Mouse (Mus musculus): ENCODE measurements around the gene Lbx2. TPM values are rescaled to one million over a fixed set of nuclear protein-coding genes. Genes with fewer than 3 reads are reported as not detected.

Gene Lbx2
- polyA plus RNA-seq (2016; fragmentation: Nextera tagmentation; extraction: Ambion mirVana): 0.45 and 0.59 TPM in 2 replicates

GRCm38 (mm10) chr6:83086121-83087035 lies at the start of gene Lbx2:
Lbx2 (plus strand) TSS chr6:83086367.
- DNase-seq (ENCODE audit: low spot score): peak; percentile 49
- H3K4me1 ChIP-seq: peaks cover 47% of the 10 kb centered on the region
- no peaks in the 10 kb centered on the region for H3K9me3 ChIP-seq
- peaks cover 16% of the 10 kb centered on the region for H3K36me3 ChIP-seq (replicated peaks)
- H3K27ac ChIP-seq (replicated peaks): no peak within 1 kb of the TSS
- 2% methylated on average over 42 of the region's 42 CpGs for WGBS
- H3K27me3 ChIP-seq (replicated peaks; ENCODE audit: low read depth, poor library complexity, severe bottlenecking): peaks cover 97% of the 10 kb centered on the region
- H3K4me3 ChIP-seq: peak within 1 kb of the TSS; percentile 49

- Histone ChIP-seq H3K4me3 (no peak overlapping the region), H3K4me1 (peaks cover 44% of the 10 kb centered on the region), H3K27me3 (replicated peaks; ENCODE audit: low read depth, poor library complexity, severe bottlenecking) (peaks cover 53% of the 10 kb centered on the region), H3K36me3 (replicated peaks) (no peaks in the 10 kb centered on the region), H3K9me3 (no peaks in the 10 kb centered on the region), H3K27ac (replicated peaks) (no peak overlapping the region)
- 82% methylated on average over 8 of the region's 8 CpGs for WGBS
- no peak for DNase-seq (ENCODE audit: low spot score)
Measured at GRCm38 (mm10) chr6:83037188-83037587, 49.0 kb upstream of the Lbx2 start.

- peaks cover 47% of the 10 kb centered on the region for H3K27me3 ChIP-seq (replicated peaks; ENCODE audit: low read depth, poor library complexity, severe bottlenecking)
- 10% methylated on average over 24 of the region's 24 CpGs for WGBS
- H3K4me3 ChIP-seq: peak overlapping the region; percentile 48
- DNase-seq (ENCODE audit: low spot score): peak; percentile 90
- H3K4me1 ChIP-seq: peaks cover 31% of the 10 kb centered on the region
- no peaks in the 10 kb centered on the region for H3K36me3 ChIP-seq (replicated peaks)
- peak overlapping the region; percentile 68; the same call in 1 of the 2 replicates for H3K27ac ChIP-seq (replicated peaks)
- H3K9me3 ChIP-seq: no peaks in the 10 kb centered on the region
Measured at GRCm38 (mm10) chr6:83038496-83039012, 47.6 kb upstream of the Lbx2 start.

GRCm38 (mm10) chr6:83040601-83041000 lies 45.6 kb upstream of the Lbx2 start:
- H3K4me1 ChIP-seq: peaks cover 23% of the 10 kb centered on the region
- peaks cover 33% of the 10 kb centered on the region for H3K27me3 ChIP-seq (replicated peaks; ENCODE audit: low read depth, poor library complexity, severe bottlenecking)
- H3K36me3 ChIP-seq (replicated peaks): no peaks in the 10 kb centered on the region
- H3K9me3 ChIP-seq: no peaks in the 10 kb centered on the region
- 77% methylated on average over 5 of the region's 5 CpGs for WGBS
- no peak overlapping the region for H3K4me3 ChIP-seq
- no peak for DNase-seq (ENCODE audit: low spot score)
- no peak overlapping the region for H3K27ac ChIP-seq (replicated peaks)

GRCm38 (mm10) chr6:83043561-83043960 lies 42.6 kb upstream of the Lbx2 start:
- Histone ChIP-seq H3K36me3 (replicated peaks) (no peaks in the 10 kb centered on the region), H3K9me3 (no peaks in the 10 kb centered on the region), H3K4me1 (peaks cover 18% of the 10 kb centered on the region), H3K27ac (replicated peaks) (no peak overlapping the region), H3K4me3 (no peak overlapping the region), H3K27me3 (replicated peaks; ENCODE audit: low read depth, poor library complexity, severe bottlenecking) (peaks cover 4% of the 10 kb centered on the region; the same call in 1 of the 2 replicates)
- no peak for DNase-seq (ENCODE audit: low spot score)
- WGBS: 64% methylated on average over 6 of the region's 6 CpGs

GRCm38 (mm10) chr6:83043993-83044392 lies 42.2 kb upstream of the Lbx2 start:
- H3K4me1 ChIP-seq: peaks cover 14% of the 10 kb centered on the region; the same call in 1 of the 2 replicates
- H3K9me3 ChIP-seq: no peaks in the 10 kb centered on the region
- peaks cover 4% of the 10 kb centered on the region; the same call in 1 of the 2 replicates for H3K27me3 ChIP-seq (replicated peaks; ENCODE audit: low read depth, poor library complexity, severe bottlenecking)
- DNase-seq (ENCODE audit: low spot score): no peak
- H3K27ac ChIP-seq (replicated peaks): no peak overlapping the region
- whole genome bisulfite sequencing: 85% methylated on average over 5 of the region's 5 CpGs
- no peak overlapping the region for H3K4me3 ChIP-seq
- H3K36me3 ChIP-seq (replicated peaks): no peaks in the 10 kb centered on the region

GRCm38 (mm10) chr6:83044742-83045141 lies 41.4 kb upstream of the Lbx2 start:
- no peak overlapping the region for H3K4me3 ChIP-seq
- DNase-seq (ENCODE audit: low spot score): no peak

GRCm38 (mm10) chr6:83049367-83049766 lies 36.8 kb upstream of the Lbx2 start:
- no peaks in the 10 kb centered on the region for H3K9me3 ChIP-seq
- no peak for DNase-seq (ENCODE audit: low spot score)
- H3K27me3 ChIP-seq (replicated peaks; ENCODE audit: low read depth, poor library complexity, severe bottlenecking): no peaks in the 10 kb centered on the region
- no peak overlapping the region; the same call in 1 of the 2 replicates for H3K4me3 ChIP-seq
- peaks cover 21% of the 10 kb centered on the region for H3K4me1 ChIP-seq
- no peak overlapping the region for H3K27ac ChIP-seq (replicated peaks)
- peaks cover 24% of the 10 kb centered on the region for H3K36me3 ChIP-seq (replicated peaks)
- 76% methylated on average over 10 of the region's 10 CpGs for WGBS

More at GRCm38 (mm10) chr6:83044742-83045141, 41.4 kb upstream of the Lbx2 start:
- H3K27me3 ChIP-seq (replicated peaks; ENCODE audit: low read depth, poor library complexity, severe bottlenecking): peaks cover 4% of the 10 kb centered on the region; the same call in 1 of the 2 replicates
- H3K36me3 ChIP-seq (replicated peaks): no peaks in the 10 kb centered on the region
- WGBS: 78% methylated on average over 9 of the region's 9 CpGs
- H3K27ac ChIP-seq (replicated peaks): no peak overlapping the region
- no peaks in the 10 kb centered on the region for H3K9me3 ChIP-seq
- H3K4me1 ChIP-seq: peaks cover 14% of the 10 kb centered on the region; the same call in 1 of the 2 replicates

GRCm38 (mm10) chr6:83053136-83053960 lies 32.8 kb upstream of the Lbx2 start:
- no peaks in the 10 kb centered on the region for H3K27me3 ChIP-seq (replicated peaks; ENCODE audit: low read depth, poor library complexity, severe bottlenecking)
- H3K4me3 ChIP-seq: peak overlapping the region; percentile 86
- H3K27ac ChIP-seq (replicated peaks): peak overlapping the region; percentile 93
- H3K9me3 ChIP-seq: no peaks in the 10 kb centered on the region
- 3% methylated on average over 26 of the region's 26 CpGs for WGBS
- peaks cover 33% of the 10 kb centered on the region for H3K4me1 ChIP-seq
- H3K36me3 ChIP-seq (replicated peaks): peaks cover 50% of the 10 kb centered on the region
- DNase-seq (ENCODE audit: low spot score): peak; percentile 62

GRCm38 (mm10) chr6:83054074-83054851 lies 31.9 kb upstream of the Lbx2 start, which contains the start of gene Aup1:
Aup1 (plus strand) TSS chr6:83054521.
- peaks cover 33% of the 10 kb centered on the region for H3K4me1 ChIP-seq
- WGBS: under 1% methylated on average over 64 of the region's 64 CpGs
- DNase-seq (ENCODE audit: low spot score): peak; percentile 96
- H3K36me3 ChIP-seq (replicated peaks): peaks cover 51% of the 10 kb centered on the region
- peak within 1 kb of the TSS; percentile 86 for H3K4me3 ChIP-seq
- H3K27ac ChIP-seq (replicated peaks): peak within 1 kb of the TSS; percentile 93
- H3K9me3 ChIP-seq: no peaks in the 10 kb centered on the region
- peaks cover 5% of the 10 kb centered on the region for H3K27me3 ChIP-seq (replicated peaks; ENCODE audit: low read depth, poor library complexity, severe bottlenecking)

- H3K4me3 ChIP-seq: peak within 1 kb of the TSS; percentile 86
- peak; percentile 61 for DNase-seq (ENCODE audit: low spot score)
- H3K27me3 ChIP-seq (replicated peaks; ENCODE audit: low read depth, poor library complexity, severe bottlenecking): peaks cover 10% of the 10 kb centered on the region
- H3K4me1 ChIP-seq: peaks cover 33% of the 10 kb centered on the region
- peak within 1 kb of the TSS; percentile 93 for H3K27ac ChIP-seq (replicated peaks)
- peaks cover 50% of the 10 kb centered on the region for H3K36me3 ChIP-seq (replicated peaks)
- no peaks in the 10 kb centered on the region for H3K9me3 ChIP-seq
- under 1% methylated on average over 50 of the region's 50 CpGs for WGBS
Measured at GRCm38 (mm10) chr6:83054871-83055431, 31.2 kb upstream of the Lbx2 start, which contains the start of gene Htra2. Htra2 (minus strand) TSS chr6:83055273.

Measured in embryonic facial prominence, embryonic 10.5 days (tissue).